Mouse (Mus musculus) kidney, embryonic 15.5 days (tissue): ENCODE measurements at regions not wholly inside any gene's neighbourhood (a gene's known extent, or its start where the extent isn't known, plus 50 kb on each side); places are given as distances from the start of the nearest gene placed in this dataset.

Source experiments
- ATAC-seq: fragments of 200-750 bp; cut with Nextera tagmentation; replicated peaks from 2 replicates; pipeline ENCODE4 v1.8.0; 2017; ENCODE audit warnings: moderate TSS enrichment; ENCODE audit not compliant: low FRiP score
- H3K27ac ChIP-seq: fragments of 300-500 bp; sonication (generic); 2 replicates; pipeline ENCODE4 v1.5.1; 2015; ENCODE audit warnings: mild to moderate bottlenecking, inconsistent platforms
- H3K27me3 ChIP-seq: fragments of 300-500 bp; sonication (generic); 2 replicates; pipeline ENCODE4 v1.6.1; 2015; ENCODE audit warnings: inconsistent platforms
- H3K36me3 ChIP-seq: fragments of 300-500 bp; sonication (generic); 2 replicates; pipeline ENCODE4 v1.6.1; 2015; ENCODE audit warnings: inconsistent platforms
- H3K4me1 ChIP-seq: fragments of 300-500 bp; sonication (generic); 2 replicates; pipeline ENCODE4 v1.6.1; 2015; ENCODE audit warnings: inconsistent platforms
- H3K4me2 ChIP-seq: fragments of 300-500 bp; sonication (generic); 2 replicates; pipeline ENCODE4 v1.6.1; 2015; ENCODE audit warnings: moderate library complexity, mild to moderate bottlenecking, inconsistent platforms
- H3K4me3 ChIP-seq: fragments of 300-500 bp; sonication (generic); replicated peaks from 2 replicates; pipeline ENCODE4 v1.5.1; 2015; ENCODE audit warnings: mild to moderate bottlenecking, inconsistent platforms
- H3K9ac ChIP-seq: fragments of 300-500 bp; sonication (generic); 2 replicates; pipeline ENCODE4 v1.6.1; 2015; ENCODE audit warnings: mild to moderate bottlenecking, inconsistent platforms
- H3K9me3 ChIP-seq: fragments of 300-500 bp; sonication (generic); replicated peaks from 2 replicates; pipeline ENCODE4 v1.6.1; 2016; ENCODE audit warnings: inconsistent platforms
- WGBS: fragments of 180-500 bp; shearing (Covaris S2); methylation state at CpG from one replicate; pipeline ENCODE4 v1.1.7; 2015; ENCODE audit warnings: mixed read lengths; 5-methylcytosine and 5-hydroxymethylcytosine counted together

DNA sequence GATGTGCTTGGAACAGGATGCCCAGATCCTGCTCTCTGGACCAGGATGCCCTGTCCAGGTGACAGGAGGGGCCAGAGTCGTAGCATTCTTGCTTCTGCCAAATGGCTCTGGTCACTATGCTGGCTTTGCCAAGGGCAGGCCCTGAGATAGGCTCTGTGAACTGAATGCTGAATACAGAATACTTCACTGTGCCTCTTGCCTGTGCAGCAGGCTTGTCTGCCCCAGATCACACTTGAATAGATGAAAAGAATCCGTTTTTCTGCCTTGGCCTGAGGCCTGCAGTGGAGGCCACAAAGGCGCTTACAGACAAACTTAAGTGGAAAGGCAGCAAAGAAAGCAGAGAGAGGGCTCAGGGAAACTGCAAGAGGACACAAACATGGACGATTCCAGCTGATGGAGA is 99.7 kb upstream of the Arhgap32 start:
- Histone ChIP-seq H3K27ac (no peak overlapping the region), H3K27me3 (no peaks in the 10 kb centered on the region), H3K9ac (no peak overlapping the region), H3K4me1 (peaks cover 16% of the 10 kb centered on the region), H3K9me3 (no peaks in the 10 kb centered on the region), H3K4me3 (no peak overlapping the region), H3K4me2 (no peak overlapping the region), H3K36me3 (no peaks in the 10 kb centered on the region)
- no peak for ATAC-seq
- WGBS: 69% methylated on average over 4 of the region's 4 CpGs

DNA sequence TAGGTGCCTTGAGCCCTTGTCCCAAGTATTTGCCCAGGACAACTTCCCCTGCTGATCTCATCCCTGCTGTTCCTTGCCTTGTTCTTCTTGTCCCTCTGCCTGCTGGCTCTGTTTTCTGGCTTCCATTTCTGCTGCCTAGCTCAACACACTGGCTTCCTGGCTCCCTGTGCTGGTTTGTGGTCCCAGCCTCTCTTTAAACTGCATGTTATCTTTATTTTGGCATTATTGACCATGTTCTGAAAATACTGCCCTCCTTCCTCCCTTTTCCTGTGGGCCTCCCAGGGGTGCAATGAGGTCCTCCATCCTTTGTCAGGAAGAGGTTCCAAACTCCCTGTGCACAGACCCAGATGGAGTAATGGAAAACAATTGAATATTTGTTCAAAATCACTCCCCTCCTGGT is 97.9 kb upstream of the Arhgap32 start:
- no peak for ATAC-seq
- Histone ChIP-seq H3K4me2 (no peak overlapping the region), H3K27ac (peak overlapping the region; percentile 24; the same call in 1 of the 2 replicates), H3K9ac (no peak overlapping the region), H3K4me3 (no peak overlapping the region), H3K9me3 (no peaks in the 10 kb centered on the region), H3K4me1 (peaks cover 25% of the 10 kb centered on the region), H3K27me3 (no peaks in the 10 kb centered on the region), H3K36me3 (no peaks in the 10 kb centered on the region)

DNA sequence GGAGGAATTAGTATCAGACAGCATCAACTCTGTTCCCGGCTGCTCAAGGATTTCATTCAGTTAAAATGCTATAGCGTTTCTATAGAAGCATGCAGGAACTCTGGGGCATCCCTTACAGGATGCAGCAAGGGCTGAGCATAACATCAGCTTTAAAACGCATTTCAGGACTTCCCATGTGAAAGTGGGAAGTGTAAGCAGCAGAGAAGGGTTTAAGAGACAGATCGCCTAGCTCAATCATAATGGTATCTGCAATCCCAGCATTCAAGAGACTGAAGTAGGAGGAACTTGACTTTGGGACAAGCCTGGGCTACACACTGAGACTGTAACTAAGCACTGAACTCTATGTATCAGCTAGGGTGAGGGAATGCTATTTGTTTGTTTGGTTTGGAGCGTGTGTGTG is 96.2 kb upstream of the Arhgap32 start:
- 68% methylated on average over 5 of the region's 5 CpGs for WGBS

DNA sequence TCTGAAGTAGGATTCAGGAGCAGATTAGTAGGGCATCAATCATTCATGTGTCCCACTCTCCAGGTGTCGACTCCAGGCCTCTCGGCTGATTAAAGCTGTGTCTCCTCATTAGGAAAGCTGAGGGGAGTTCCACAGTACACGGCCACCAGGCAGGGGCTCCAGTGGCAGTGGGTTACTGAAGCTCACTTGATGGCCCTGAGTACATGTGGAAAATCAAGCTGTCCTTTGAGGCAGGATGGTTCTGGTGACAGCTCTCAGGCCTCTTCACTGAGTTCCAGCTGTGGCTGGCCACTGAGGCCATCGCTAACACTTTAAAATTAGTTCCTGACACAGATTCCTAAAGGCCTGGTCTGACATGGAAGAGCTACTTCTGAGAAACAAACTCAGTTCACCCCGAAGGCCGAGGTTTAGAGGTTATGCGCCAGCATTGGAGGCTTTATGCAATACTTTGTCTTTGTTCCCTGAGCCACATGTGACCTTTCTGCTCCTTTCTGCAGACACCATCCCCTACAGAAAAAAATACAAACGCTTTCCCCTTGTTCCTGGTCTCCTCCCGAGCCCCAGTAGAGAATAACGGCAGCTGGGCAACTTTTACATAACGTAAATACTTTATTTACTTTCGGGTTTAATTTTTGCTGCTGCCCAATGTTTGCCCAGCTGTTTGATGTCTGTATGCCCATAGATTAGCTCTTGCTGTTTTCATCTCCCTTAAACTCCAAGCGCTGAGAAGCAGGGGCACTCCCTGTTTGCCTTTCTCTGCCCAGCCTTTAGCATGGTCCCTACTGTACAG is 94.8 kb upstream of the Arhgap32 start:
- ATAC-seq: no peak
- H3K27ac ChIP-seq: peak overlapping the region; percentile 30; the same call in 1 of the 2 replicates
- H3K4me3 ChIP-seq: no peak overlapping the region
- H3K9ac ChIP-seq: no peak overlapping the region
- H3K9me3 ChIP-seq: no peaks in the 10 kb centered on the region
- no peaks in the 10 kb centered on the region for H3K36me3 ChIP-seq
- 36% methylated on average over 13 of the region's 13 CpGs for WGBS
- H3K4me2 ChIP-seq: no peak overlapping the region
- peaks cover 37% of the 10 kb centered on the region for H3K4me1 ChIP-seq
- H3K27me3 ChIP-seq: no peaks in the 10 kb centered on the region

More for the DNA sequence above, 96.2 kb upstream of the Arhgap32 start:
- Histone ChIP-seq H3K36me3 (no peaks in the 10 kb centered on the region), H3K4me1 (peaks cover 32% of the 10 kb centered on the region), H3K27me3 (no peaks in the 10 kb centered on the region), H3K27ac (peak overlapping the region; percentile 11; the same call in 1 of the 2 replicates), H3K4me2 (no peak overlapping the region), H3K9ac (no peak overlapping the region), H3K9me3 (no peaks in the 10 kb centered on the region), H3K4me3 (no peak overlapping the region)
- ATAC-seq: no peak

DNA sequence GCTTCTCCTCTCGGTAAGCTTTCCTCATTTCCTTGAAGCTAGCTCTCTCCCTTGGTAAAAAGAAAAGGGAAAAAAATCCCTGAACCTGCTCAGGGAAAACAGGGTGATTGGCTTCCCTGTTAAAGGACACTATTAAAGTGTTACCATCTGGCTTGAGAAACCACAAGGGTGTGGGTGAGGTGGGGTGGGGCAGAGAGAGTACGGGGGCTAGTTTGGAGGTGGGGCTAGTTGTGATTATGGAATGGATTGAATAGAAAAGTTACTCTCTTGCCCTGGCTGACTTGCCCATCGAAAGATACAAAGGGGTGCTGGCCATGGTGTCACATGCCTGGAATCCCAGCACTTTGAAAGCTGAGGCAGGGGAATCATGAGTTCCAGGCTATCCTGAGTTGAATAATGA is 94.2 kb upstream of the Arhgap32 start:
- Histone ChIP-seq H3K27me3 (no peaks in the 10 kb centered on the region), H3K27ac (peak overlapping the region; percentile 30; the same call in 1 of the 2 replicates), H3K4me1 (peaks cover 37% of the 10 kb centered on the region), H3K4me2 (no peak overlapping the region), H3K9ac (no peak overlapping the region), H3K9me3 (no peaks in the 10 kb centered on the region), H3K36me3 (no peaks in the 10 kb centered on the region), H3K4me3 (no peak overlapping the region)
- ATAC-seq: no peak
- 34% methylated on average over 3 of the region's 3 CpGs for WGBS

DNA sequence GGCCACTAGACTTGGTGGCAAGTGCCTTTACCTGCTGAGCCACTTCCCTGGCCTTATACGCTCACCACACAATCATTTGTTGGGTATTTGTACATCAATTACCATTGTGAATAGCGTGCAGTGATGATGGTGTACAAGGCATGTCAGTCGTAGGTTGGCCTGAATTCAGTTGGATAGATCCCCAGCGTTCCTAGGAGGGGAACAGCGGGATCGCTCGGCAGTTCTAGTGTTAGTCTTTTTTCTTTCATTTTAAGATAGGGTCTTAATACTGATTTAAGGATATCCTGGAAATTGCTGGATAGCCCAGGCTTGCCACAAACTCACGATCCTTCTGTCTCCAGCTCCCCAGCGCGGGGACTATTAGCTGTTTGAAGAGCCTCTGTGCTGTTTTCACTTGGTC is 92.9 kb upstream of the Arhgap32 start:
- Histone ChIP-seq H3K4me3 (no peak overlapping the region), H3K36me3 (no peaks in the 10 kb centered on the region), H3K4me1 (peaks cover 42% of the 10 kb centered on the region), H3K9ac (no peak overlapping the region), H3K27me3 (no peaks in the 10 kb centered on the region), H3K9me3 (no peaks in the 10 kb centered on the region), H3K4me2 (no peak overlapping the region), H3K27ac (no peak overlapping the region)
- WGBS: 91% methylated on average over 10 of the region's 10 CpGs
- ATAC-seq: no peak

DNA sequence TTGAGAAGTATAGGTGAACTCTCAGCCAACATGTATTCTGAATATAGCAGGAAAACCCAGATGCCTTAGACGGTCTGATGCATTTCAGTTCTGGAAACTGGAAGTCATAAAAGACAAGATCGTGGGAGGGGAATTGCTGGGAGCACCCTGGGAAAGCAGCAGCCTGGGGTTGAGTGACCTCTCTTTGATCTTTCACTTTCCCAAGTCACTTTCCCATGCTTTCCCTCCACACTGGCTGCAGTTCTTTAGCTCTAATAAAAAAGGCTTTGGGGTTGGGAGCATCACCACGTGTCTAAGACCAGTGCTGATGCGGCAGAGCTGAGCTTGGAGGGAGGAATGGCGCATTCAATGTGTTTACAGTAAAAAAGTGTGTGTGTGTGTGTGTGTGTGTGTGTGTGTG is 91.2 kb upstream of the Arhgap32 start:
- peak; percentile 77 for ATAC-seq

DNA sequence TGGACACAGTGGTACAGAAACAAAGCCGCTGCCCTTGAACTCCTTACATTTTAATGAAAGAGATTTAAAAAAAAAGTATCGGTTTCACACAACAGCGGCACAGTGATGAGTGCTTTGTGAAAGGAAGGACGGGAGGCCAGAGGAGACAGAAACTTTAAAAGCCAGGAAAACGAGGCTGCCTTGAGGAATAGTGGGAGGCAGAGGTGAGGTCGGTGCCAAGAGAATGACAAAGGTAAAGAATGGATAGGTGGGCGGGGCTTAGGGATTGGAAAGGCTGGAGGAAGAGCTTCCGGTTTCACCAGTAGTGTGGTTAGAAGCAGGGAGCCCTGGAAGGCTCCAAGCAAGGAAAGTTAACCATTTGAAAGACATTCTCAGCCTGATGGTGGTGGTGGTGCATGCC is 88.0 kb upstream of the Arhgap32 start:
- H3K9ac ChIP-seq: no peak overlapping the region
- H3K4me2 ChIP-seq: peak overlapping the region; percentile 50
- WGBS: 17% methylated on average over 8 of the region's 8 CpGs
- H3K36me3 ChIP-seq: no peaks in the 10 kb centered on the region
- H3K9me3 ChIP-seq: no peaks in the 10 kb centered on the region
- H3K4me1 ChIP-seq: peaks cover 24% of the 10 kb centered on the region
- H3K27me3 ChIP-seq: no peaks in the 10 kb centered on the region
- H3K4me3 ChIP-seq: 0 out of 2 replicates have a peak overlapping the region, but pooled peaks have one; percentile 14
- ATAC-seq: no peak
- H3K27ac ChIP-seq: peak overlapping the region; percentile 61

More for the DNA sequence above, 91.2 kb upstream of the Arhgap32 start:
- no peak overlapping the region for H3K4me2 ChIP-seq
- no peaks in the 10 kb centered on the region for H3K36me3 ChIP-seq
- H3K9ac ChIP-seq: no peak overlapping the region
- H3K4me1 ChIP-seq: peaks cover 39% of the 10 kb centered on the region
- no peaks in the 10 kb centered on the region for H3K27me3 ChIP-seq
- H3K27ac ChIP-seq: peak overlapping the region; percentile 70
- H3K4me3 ChIP-seq: no peak overlapping the region
- no peaks in the 10 kb centered on the region for H3K9me3 ChIP-seq
- 8% methylated on average over 5 of the region's 5 CpGs for WGBS

DNA sequence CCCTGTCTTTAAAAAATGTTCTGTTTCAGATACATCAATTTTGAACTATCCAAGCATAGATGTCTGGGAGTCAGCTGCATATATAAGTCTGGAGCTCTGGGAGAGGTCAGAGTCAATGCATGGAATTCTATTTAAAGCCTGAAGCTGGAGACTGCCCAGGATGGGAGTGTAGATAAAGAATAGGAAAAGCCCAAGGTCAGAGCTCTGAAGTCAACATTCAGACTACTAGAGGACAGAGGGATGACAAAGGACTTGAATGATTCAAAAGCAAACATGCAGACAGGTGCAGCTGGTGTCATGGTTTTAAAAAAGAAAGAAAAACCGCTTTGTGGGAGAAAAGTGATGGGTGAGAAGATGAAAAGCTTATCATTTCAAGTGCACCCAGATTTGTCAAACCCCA is 86.9 kb upstream of the Arhgap32 start:
- Histone ChIP-seq H3K9ac (no peak overlapping the region), H3K9me3 (no peaks in the 10 kb centered on the region), H3K4me1 (peaks cover 35% of the 10 kb centered on the region), H3K27me3 (no peaks in the 10 kb centered on the region), H3K36me3 (no peaks in the 10 kb centered on the region), H3K4me3 (no peak overlapping the region), H3K27ac (no peak overlapping the region), H3K4me2 (no peak overlapping the region)
- WGBS: 89% methylated on average over 1 of the region's 1 CpGs
- ATAC-seq: no peak

DNA sequence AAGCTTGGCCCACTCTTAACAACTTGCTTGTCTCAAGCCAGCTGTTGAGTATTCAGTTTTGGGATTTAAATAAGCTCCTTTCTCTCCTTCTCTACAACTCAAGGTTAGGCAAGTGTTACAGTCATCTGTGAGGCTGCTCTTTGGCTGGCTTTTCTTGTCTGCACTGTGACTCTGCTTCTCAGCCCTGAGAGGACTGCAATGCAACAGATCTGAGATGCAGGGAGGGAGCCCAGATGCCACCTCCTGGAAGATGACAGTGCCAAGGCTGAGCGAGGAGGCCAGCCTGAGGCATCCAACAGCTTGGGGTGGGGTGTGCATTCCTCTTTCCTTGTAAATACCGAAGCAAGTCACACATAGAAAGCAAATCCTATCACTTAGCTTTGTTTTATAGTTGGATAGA is 86.2 kb upstream of the Arhgap32 start:
- no peaks in the 10 kb centered on the region for H3K9me3 ChIP-seq
- no peaks in the 10 kb centered on the region for H3K36me3 ChIP-seq
- ATAC-seq: no peak
- H3K4me1 ChIP-seq: peaks cover 34% of the 10 kb centered on the region
- no peaks in the 10 kb centered on the region for H3K27me3 ChIP-seq
- H3K4me3 ChIP-seq: no peak overlapping the region
- no peak overlapping the region for H3K4me2 ChIP-seq
- WGBS: 73% methylated on average over 2 of the region's 2 CpGs
- no peak overlapping the region for H3K9ac ChIP-seq
- no peak overlapping the region for H3K27ac ChIP-seq

DNA sequence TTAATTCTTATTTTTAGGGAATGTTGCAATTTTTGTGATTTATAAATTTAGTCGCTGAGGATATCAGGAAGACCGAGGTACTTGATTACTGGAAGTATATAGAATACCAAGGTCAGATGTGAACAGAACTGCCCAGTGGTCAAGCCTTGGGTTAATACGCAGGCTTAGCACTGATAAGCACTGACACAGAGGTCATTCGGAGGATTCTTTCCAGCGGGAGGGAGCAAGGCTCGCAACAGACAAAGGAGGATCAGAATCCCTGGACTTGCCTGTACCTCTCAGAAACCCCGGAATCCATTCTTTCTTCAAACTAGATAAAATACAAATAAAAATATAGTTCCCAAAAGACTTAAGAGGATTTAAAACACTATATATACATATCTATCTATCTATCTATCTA is 85.7 kb upstream of the Arhgap32 start:
- H3K27ac ChIP-seq: no peak overlapping the region
- no peak for ATAC-seq
- peaks cover 33% of the 10 kb centered on the region for H3K4me1 ChIP-seq
- no peak overlapping the region for H3K4me3 ChIP-seq
- 84% methylated on average over 7 of the region's 7 CpGs for WGBS
- no peaks in the 10 kb centered on the region for H3K9me3 ChIP-seq
- H3K27me3 ChIP-seq: no peaks in the 10 kb centered on the region
- no peaks in the 10 kb centered on the region for H3K36me3 ChIP-seq
- no peak overlapping the region for H3K4me2 ChIP-seq
- no peak overlapping the region for H3K9ac ChIP-seq

DNA sequence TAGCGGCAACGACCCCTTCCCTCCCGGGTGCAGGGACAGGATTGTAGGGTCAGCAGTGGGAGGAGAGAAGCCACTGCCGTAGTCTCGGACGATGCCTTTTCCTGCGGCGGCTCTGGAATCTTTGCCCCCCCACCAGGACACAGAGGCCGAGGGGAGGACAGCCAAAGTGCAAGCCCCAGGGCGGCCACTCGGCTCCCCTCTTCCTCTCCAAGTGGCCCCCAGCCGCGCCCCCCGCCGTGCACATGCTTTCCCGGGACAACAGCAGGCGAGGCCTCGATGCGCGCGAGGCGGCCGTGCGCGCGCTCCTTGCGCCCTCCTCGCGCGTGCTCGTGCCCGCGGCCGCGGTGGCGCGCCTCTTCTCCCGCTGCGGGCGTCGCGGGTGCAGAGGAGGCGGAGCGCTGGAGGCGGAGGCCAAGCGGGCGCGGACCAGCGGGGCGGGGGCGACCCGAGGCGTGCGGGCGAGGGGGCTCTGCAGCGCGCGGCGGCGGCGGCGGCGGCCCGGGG is 83.9 kb upstream of the Arhgap32 start:
- peak overlapping the region; percentile 80 for H3K9ac ChIP-seq
- H3K4me2 ChIP-seq: peak overlapping the region; percentile 73
- H3K27me3 ChIP-seq: no peaks in the 10 kb centered on the region
- H3K36me3 ChIP-seq: no peaks in the 10 kb centered on the region
- peak overlapping the region; percentile 88 for H3K4me3 ChIP-seq
- peaks cover 32% of the 10 kb centered on the region for H3K4me1 ChIP-seq
- peak overlapping the region; percentile 66 for H3K27ac ChIP-seq
- H3K9me3 ChIP-seq: no peaks in the 10 kb centered on the region
- ATAC-seq: peak; percentile 88
- WGBS: under 1% methylated on average over 37 of the region's 64 CpGs
